Mouse (Mus musculus) right cerebral cortex, postnatal 4 days (tissue): ENCODE data around the gene Vmn1r138.
"Not testable (repeated sequence)": the region's sequence is repeated elsewhere in the genome, so short reads cannot be mapped to it uniquely, and the experiment has no call there.

Source experiments
- DNase-seq: peaks from one replicate; pipeline ENCODE4 v3.0.0-alpha.2; 2022

Vmn1r138 gene

DNA sequence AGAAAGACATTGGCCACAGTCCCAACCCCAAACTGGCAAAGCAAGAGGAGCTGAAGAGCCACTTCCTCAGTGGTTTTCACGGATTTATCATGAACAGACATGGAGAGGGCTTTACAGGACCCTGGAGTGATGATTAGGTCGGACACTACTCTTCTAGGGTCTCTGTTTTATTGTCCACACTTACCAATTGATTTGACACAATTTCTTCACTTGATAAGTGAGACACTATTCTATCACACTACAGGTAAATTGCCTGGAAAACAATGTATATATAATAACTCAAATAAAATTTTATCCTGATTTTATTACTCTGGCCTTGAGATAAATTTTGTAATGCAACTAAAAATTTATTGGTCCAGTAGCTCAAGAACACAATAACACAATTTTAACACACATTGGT, at the start of gene Vmn1r138:
Gene Vmn1r138, minus strand, starts transcription at position 101 of the 400 bp plus-strand sequence.
- DNase-seq: not testable (repeated sequence)

DNA sequence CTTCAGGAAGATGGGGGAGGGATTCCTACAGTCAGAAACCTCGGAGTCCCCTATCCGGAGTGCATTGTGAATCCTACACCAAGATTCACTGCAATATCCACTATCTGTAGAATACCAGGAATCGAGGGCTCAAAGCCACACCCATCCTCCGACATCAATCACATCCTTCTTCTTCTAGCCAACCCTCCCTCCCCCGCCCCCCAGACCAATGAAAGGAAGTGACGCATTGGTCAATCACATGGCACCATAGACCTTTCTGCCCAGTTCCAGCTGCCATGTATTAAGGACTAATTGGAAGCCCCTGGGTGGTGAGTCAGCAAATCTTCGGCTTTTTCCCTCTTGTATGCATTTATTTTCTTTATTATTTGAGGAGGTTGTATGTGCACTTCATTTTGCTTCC, 40.1 kb upstream of the Vmn1r138 start, which contains the start of gene Vmn1r139:
Gene Vmn1r139, plus strand, starts transcription at position 301 of the 400 bp plus-strand sequence.
- not testable (repeated sequence) for DNase-seq

DNA sequence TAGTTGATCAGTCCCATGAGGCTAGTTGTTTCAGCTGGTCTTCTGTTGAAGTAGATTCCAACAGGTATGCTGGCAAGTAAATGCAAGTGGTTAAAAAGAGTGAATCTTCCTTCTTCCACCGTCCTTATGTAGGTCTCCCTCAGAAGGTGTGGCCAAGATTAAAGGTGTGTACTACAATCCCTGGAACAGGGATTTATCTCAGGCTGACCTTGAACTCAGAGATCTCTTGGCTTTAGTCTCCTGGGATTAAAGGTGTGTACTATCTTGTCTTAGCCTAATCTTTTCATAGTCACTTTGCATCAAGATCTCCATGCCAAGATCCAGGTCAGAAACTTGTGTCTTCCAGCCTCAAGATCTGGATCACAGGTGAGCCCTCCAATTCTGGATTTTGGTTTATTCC, 27.5 kb upstream of the Vmn1r138 start, which contains the start of gene Gm6176:
Gene Gm6176, minus strand, starts transcription at position 101 of the 400 bp plus-strand sequence.
- DNase-seq: not testable (repeated sequence)

DNA sequence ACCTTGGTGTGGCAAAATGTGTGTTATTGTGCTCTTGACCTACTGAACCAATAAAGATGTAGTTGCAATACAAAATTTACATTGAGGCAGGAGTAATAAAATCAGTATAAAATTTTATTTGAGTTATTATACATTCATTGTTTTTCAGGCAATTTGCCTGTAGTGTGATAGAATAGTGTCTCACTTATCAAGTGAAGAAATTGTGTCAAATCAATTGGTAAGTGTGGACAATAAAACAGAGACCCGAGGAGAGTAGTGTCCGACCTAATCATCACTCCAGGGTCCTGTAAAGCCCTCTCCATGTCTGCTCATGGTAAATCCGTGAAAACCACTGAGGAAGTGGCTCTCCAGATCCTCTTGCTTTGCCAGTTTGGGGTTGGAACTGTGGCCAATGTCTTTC, 34.4 kb downstream of the Vmn1r138 start, which contains the start of gene Vmn1r137:
Gene Vmn1r137, plus strand, starts transcription at position 301 of the 400 bp plus-strand sequence.
- not testable (repeated sequence) for DNase-seq
